Mouse (Mus musculus): ENCODE data around the gene Zfp184. TPM values are rescaled to one million over a fixed set of nuclear protein-coding genes. Genes with fewer than 3 reads are reported as not detected.

Zfp184 gene
- total RNA-seq, 2 experiments from 2014 or later, result 1.5 to 1.6 TPM

- no peak for DNase-seq
Observed at GRCm38 (mm10) chr13:21920681-21921233, 24.1 kb upstream of the Zfp184 start.

GRCm38 (mm10) chr13:21923417-21923816 lies 21.5 kb upstream of the Zfp184 start:
- no peak for DNase-seq

- no peak for DNase-seq
Observed at GRCm38 (mm10) chr13:21924734-21925335, 20.1 kb upstream of the Zfp184 start.

DNA sequence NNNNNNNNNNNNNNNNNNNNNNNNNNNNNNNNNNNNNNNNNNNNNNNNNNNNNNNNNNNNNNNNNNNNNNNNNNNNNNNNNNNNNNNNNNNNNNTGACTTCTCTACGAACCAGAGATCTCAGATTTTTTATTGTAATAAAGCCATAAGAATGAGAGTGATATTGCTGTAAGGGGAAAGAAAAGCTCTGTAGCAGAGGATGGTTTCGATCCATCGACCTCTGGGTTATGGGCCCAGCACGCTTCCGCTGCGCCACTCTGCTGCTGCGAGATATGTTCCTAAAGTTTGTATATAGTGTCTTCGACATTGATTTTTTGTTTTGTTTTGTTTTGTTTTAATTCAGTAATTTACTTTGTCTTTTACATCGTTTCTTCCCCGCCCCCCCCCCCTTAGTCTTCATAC lies 13.9 kb upstream of the Zfp184 start:
- no peak for DNase-seq

DNA sequence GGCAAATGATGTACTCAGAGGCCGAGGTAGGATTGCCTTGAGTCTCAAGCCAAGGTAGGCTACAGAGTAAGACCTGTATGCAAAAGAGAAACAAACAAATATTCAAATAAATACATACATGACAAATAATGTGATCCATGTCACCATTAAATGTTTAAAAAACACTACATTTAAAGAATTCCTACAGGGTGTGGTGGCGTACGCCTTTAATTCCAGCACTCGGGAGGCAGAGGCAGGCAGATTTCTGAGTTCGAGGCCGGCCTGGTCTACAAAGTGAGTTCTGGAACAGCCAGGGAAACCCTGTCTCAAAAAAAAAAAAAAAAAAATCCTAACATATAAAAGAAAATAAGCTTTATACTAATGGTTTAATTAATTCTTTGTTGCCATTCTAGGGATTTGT lies 13.2 kb upstream of the Zfp184 start:
- no peak for DNase-seq

DNA sequence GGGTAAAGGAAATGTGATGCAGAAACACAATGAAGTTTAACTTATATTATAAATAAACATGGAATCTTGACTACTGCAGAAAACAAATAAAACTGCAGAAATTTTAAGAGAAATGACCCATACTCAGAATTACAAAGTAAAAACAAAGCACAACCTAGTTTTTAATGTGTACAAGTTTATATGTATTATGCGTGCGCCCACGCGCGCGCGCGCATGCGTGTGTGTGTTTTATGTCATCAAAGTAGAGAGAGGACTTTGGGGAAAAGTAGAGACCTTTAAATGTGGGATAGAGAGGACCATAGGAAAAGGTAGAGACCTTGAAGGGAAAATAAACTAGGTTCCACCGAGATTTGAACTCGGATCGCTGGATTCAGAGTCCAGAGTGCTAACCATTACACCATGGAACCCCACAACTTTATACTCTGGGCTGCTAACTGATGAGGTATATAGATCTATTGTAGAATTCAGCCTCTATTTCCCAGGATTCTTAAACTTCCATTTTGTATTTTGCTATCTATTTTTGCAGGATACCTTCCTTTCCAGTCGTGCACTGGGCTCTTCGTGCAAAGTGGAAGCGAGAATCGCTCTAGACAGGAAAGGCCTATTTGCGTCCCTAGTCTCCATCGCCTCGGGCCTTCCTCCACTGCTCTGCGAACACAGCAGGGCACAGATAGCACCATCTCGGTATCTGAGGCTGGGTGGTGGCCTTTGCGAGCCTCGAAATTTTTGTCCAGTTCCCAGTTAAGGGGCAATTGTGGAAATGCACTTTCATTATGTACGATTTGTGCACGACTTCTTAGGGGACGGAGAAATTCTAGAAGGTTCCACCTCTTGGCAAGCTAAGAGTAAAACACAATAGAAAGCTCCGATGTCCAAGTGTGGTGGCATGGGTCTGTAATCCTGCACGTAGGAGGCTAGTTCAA lies 11.0 kb upstream of the Zfp184 start:
- DNase-seq, result no peak

DNA sequence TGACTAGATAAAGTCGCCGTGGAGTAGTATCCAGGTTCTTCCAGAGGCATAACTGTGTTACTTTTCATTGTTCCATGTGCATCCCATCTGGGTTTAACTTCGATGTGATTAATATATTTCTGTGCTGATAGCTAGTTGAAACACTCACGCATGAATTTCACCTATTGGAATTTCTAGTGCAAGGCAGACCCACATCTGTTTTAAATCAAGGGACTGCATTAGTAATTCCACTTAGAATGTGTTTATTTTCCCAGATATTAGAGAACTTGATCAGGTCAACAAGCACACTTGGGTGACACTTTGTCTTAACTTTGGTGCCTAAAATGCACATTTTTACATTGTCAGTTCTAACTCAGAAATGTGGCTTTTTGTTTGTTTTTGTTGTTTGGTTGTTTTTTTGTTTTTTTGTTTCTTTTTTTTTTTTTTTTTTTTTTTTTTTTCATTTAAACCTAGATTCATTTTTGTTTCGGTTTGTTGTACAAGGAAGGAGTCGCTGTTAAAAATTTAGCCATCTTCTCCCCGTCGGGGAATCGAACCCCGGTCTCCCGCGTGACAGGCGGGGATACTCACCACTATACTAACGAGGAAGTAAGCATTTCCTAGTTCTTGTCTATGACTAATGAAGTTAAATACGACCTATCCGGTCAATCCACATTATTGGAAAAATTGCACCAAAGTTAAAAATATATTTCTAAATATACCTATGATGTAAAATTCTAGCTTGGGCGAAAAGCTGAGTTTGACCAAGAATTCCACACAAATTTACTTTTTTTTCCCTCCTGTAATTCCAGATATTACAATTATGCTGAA lies 9.7 kb upstream of the Zfp184 start:
- DNase-seq, result peak; percentile 68 to 69

GRCm38 (mm10) chr13:21935833-21936232 lies 9.1 kb upstream of the Zfp184 start:
- no peak for DNase-seq

DNA sequence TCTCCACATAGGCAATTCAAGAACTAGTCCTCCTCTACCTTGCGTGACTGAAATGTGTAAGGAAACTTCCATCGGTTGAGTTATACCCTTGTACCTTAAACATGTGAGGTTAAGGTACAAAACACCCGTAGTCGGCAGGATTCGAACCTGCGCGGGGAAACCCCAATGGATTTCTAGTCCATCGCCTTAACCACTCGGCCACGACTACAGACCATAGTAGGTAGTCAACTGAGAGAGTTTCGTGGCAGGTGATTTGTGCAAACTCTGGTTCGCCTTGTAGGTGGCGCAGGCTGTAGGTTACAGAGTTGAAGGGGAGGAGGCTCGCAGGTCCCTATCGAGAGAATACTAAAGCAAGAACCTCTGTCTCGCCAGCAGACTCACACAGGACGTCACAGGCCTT lies 7.9 kb upstream of the Zfp184 start:
- DNase-seq, result peak in 1 of 2 experiments; percentile 5

DNA sequence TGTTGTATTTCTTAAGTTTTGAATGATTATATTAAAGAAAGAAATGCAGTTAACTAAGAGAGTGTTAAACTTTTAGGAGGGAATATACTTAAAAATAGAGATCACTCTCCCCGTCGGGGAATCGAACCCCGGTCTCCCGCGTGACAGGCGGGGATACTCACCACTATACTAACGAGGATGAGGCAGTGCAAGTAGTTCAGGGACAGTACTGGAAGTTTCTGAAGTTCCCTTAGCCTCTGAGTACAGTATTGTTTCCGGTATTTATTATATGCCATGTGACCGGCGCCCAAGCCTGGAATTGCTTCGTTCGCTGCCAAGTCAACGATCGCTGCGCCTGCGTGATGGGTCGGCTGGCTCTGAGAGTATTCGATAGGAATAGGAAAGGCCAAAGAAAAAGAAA lies 4.7 kb upstream of the Zfp184 start:
- peak; percentile 88 to 90 for DNase-seq

DNA sequence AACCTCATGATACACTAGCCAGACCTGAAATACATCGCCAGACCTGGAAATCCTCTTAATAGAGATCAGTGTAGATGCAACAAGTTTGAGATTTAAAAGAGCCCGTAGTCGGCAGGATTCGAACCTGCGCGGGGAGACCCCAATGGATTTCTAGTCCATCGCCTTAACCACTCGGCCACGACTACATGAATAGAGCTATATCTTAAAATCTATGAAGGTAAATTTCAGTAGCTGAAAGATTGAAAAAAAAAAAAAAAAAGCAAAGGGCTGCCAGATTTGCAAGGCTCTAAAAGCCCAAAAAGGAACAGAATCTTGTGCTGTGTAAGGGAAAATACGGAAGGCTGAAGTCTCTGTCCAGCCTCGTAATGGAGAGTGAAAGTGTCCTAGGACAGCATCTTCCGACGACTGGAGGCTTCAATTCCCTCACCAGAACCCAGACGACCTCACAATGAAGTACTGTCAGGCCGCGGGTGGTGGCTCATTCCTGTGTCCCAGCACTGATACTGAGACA lies 4.0 kb upstream of the Zfp184 start:
- DNase-seq, result peak; percentile 85 to 90

DNA sequence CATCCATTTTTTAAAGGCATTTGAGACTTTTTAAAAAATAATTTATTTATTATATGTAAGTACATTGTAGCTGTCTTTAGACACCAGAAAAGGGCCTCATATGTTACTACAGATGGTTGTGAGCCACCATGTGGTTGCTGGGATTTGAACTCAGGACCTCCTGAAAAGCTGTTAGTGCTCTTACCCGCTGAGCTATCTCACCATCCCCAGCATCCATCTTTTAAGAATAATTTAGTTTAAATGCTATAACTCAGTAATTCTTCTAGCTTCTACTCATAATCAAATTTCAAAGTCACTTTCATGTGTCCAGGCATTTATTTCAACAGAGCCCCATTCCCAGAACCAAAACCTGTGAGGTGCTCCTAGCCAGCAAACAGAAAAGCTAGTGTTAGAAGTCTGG lies 1.2 kb upstream of the Zfp184 start:
- DNase-seq, result no peak

GRCm38 (mm10) chr13:21944592-21944925 lies 335 bp upstream of the Zfp184 start:
- no peak for DNase-seq

DNA sequence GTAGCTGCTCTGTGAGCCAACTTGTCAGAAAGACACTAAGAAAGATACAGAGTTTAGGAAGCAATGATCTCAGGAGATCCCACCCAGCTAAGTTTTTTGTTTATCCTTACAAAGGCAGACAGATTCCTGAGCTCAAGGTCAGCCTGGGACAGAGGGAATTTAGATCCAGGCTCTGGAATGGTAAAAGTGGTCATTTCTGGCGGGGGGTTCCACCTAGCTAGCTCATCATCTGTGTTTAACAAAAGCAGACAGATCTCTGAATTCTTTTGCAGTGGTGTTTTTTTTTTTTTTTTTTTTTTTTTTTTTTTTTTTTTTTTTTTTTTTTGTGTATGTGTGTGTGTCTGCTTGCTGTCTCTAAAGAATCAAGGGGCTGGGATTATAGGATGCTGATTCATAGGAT lies 24.4 kb downstream of the Zfp184 start:
- no peak for DNase-seq

DNA sequence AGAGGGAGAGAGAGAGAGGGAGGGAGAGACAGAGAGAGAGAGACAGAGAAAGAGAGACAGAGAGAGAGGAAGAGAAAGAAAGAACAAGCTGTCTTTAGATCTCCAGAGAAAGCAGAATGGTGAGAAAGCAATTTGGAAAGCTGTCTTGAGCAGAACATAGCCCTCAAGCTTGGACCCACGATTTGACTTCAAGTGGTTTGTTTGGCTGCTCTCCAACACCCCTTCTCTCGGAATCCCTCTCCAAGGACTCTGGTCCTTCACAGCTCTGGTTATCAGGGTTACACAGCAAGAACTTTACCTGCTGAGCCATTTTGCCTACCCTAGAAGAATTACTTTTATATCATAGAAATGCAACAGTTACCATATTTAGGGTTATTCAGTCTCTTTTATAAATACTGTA lies 24.9 kb downstream of the Zfp184 start:
- DNase-seq, result no peak

GRCm38 (mm10) chr13:21971641-21972040 lies 26.7 kb downstream of the Zfp184 start:
- no peak for DNase-seq

DNA sequence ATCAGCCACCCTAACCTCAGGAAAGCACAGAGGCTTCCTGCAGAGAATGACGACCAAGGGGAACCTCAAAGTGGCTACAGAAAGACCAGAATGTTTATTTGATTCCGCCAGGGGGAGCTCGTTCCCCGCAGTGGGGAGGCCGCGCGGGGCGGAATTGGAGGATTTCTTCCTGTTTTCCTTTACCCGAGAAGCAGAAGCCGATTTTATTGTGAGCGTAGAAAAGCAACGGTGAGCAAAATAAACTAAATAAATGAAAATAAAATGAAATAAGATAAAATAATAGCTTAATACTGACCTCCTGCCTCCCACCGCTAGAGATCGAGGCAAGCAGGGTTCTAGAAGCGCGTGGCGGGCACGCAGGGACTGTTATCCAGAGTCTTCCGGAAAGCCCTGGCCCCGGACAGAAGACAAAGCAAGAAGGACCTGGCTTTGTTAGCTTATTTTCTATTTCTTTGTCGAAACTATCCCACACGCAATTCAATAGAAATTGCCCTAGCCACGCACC lies 29.4 kb downstream of the Zfp184 start:
- peak; percentile 90 to 94 for DNase-seq

- DNase-seq, result peak; percentile 71 to 76
Observed at GRCm38 (mm10) chr13:21974726-21975473, 30.0 kb downstream of the Zfp184 start.

DNA sequence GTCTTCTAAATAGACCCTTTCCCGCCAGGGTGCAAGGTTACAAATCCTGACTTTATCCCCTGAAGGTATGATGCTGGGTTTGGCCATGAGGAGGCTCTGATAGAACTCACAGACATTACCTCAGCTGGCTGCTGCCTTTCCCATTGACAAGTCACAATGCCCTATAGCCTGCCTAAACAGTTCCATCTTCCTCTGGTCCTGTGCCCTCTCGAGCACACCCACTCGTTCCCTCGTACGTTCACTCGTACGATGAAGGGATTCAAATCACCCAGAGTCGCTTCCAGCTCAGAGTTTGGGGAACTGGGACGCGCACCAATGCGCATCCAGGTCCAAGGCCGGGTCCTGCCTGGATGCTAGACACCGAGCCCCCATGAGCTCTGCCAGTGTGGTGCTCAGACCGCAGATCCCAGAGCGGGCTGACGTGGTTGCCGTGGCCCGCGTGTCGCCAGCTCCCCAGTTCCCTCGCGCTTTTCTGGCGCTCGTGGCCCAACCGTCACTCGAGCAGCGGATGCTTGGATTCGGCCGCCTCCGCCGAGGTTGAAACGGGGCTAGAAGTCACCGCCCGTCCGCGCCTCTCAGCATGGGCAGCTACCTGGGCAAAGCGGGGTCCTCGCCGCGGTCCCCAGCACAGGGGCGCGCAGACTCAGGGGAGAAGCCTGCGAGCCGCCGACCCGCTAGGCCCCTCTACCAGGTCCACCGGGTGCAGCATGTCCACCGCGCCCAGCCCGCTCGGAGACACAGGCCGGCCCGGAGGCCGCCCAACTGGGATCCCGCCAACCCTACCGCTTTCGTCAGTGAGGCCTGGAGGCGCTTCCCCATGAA lies 36.3 kb downstream of the Zfp184 start, which contains the start of gene Pom121l2:
Pom121l2 (plus strand) TSS at position 214 of the 822 bp plus-strand sequence.
- DNase-seq, result peak; percentile 40 to 51

GRCm38 (mm10) chr13:21981803-21982193 lies 36.9 kb downstream of the Zfp184 start:
- DNase-seq, result no peak

Data from adrenal gland, postnatal 36 days (tissue).